Mouse (Mus musculus) ES-Bruce4 (cell line): ENCODE results near the gene Car2.

Source experiments
- CTCF ChIP-seq: IDR thresholded peaks from one replicate; pipeline ENCODE4 v1.8.1; 2011; ENCODE audit warnings: low read depth, low read length
- EP300 ChIP-seq: IDR thresholded peaks from 2 replicates; pipeline ENCODE4 v1.6.1; 2011; ENCODE audit warnings: low read depth, low read length; ENCODE audit not compliant: insufficient read depth

GRCm38 (mm10) chr3:14895333-14895732 lies 9.3 kb downstream of the Car2 start:
- TF ChIP-seq CTCF = no peak
- TF ChIP-seq EP300 = no peak
